Mouse (Mus musculus): ENCODE measurements around the gene Slc22a3.

Slc22a3 gene

GRCm38 (mm10) chr17:12507654-12508204 is at the start of gene Slc22a3:
Gene Slc22a3 (minus strand): TSS chr17:12507704.
- peak in 1 of 2 experiments; percentile 6 for DNase-seq (ENCODE audit: low spot score in 2 of 2)

- peak in 1 of 2 experiments; percentile 74 for DNase-seq (ENCODE audit: low spot score in 2 of 2)
These were observed 27.0 kb upstream of the Slc22a3 start for GRCm38 (mm10) chr17:12534353-12535145.

GRCm38 (mm10) chr17:12532115-12532514 is 24.6 kb upstream of the Slc22a3 start:
- DNase-seq (ENCODE audit: low spot score in 2 of 2) = peak in 1 of 2 experiments; percentile 60

- DNase-seq (ENCODE audit: low spot score in 2 of 2) = no peak
These were observed 22.6 kb upstream of the Slc22a3 start for GRCm38 (mm10) chr17:12530081-12530480.

DNA sequence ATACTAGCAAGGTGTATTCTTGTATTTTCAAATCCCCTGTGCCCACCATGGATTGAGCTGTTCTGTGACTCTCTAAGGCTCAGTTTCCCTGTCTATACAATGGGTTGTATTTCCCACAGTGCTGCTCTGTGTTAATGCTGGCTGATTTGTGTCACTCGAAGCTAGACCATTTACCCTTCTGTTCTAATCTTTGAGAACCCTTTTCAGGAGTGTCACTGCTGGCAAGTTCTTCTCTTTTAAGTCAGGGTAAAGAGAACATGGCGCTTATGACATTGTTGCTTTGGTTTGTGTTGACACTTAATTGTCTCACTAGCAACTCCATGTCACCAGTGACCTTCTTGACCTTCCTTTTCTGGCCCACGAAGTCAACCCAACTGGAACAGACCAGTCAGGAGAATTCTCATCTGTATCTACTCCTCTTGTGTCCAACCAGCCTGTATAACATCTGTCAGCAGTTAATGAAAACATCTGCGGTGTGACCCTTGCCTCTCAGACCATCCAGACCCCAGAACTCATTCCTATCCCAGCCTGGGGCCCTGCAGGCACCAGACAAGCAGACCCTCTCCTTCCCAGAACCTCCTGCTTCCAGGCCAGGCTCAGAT is 22.0 kb upstream of the Slc22a3 start:
- DNase-seq (ENCODE audit: low spot score in 2 of 2) = no peak

DNA sequence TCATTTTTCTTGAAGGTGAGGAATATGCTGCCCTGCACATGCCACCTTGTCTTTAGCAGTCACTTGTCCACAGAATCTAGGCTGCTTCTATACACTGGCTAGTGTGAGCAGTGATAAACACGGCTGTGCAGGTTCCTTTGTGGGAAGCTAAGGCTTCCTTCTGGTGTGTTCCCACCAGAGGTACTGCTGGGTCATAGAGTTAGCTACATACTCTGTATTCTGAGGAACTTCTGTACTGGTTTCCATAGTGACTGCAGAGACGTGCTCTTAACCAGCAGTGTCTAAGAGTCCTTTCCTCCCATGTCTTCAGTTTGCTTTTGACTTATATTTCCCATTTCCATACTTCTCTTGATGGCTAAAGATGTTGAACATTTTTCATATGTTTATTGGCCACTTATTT is 11.6 kb upstream of the Slc22a3 start:
- DNase-seq (ENCODE audit: low spot score in 2 of 2) = no peak

DNA sequence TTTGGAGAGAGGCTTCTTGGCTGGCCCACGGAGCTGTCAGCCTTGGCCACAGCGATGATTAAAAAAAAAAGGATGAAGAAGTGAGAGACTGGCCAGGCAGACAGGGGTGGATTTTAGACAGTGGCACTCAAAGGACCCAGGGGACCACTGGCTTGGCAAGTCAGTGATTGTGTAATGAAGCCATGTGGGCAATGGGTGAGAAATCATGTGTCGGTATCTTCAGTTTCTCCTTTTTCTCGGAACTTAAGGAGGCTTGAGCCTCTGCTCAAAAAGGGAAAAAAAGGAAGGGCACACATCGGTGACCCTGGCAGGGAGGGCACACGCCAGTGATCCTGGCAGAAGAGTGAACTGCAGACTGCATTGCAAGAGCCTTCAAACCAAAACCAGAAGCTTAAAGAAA is 10.7 kb upstream of the Slc22a3 start:
- DNase-seq (ENCODE audit: low spot score in 2 of 2) = no peak

DNA sequence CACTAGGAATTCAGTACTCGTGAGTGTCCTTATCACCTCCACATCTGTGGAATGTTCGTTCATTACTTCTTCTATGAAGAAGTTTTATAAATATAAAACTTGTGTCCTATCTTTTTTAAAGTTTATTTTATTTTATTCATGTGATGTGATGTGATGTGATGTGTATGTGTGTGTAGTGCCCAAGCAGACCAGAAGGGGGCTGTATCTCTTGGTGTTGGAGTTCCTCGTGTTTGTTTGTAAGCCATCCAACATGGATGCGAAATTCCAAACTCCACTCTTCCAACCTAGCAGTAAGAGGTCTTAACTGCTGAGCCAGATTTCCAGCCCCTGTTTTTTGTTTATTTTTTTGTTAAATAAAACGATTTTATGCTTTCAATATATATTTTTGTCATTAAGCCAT is 6.5 kb upstream of the Slc22a3 start:
- no peak for DNase-seq (ENCODE audit: low spot score in 2 of 2)

- no peak for DNase-seq (ENCODE audit: low spot score in 2 of 2)
These were observed 5.8 kb upstream of the Slc22a3 start for GRCm38 (mm10) chr17:12513107-12513923.

GRCm38 (mm10) chr17:12511193-12511592 is 3.7 kb upstream of the Slc22a3 start:
- no peak for DNase-seq (ENCODE audit: low spot score in 2 of 2)

- DNase-seq (ENCODE audit: low spot score in 2 of 2) = no peak
These were observed 872 bp upstream of the Slc22a3 start for GRCm38 (mm10) chr17:12508376-12508775.

- no peak for DNase-seq (ENCODE audit: low spot score in 2 of 2)
These were observed 471 bp downstream of the Slc22a3 start for GRCm38 (mm10) chr17:12506903-12507563.

GRCm38 (mm10) chr17:12505708-12506107 is 1.8 kb downstream of the Slc22a3 start:
- no peak for DNase-seq (ENCODE audit: low spot score in 2 of 2)

- DNase-seq (ENCODE audit: low spot score in 2 of 2) = no peak
These were observed 8.1 kb downstream of the Slc22a3 start for GRCm38 (mm10) chr17:12499426-12499825.

- DNase-seq (ENCODE audit: low spot score in 2 of 2) = no peak
These were observed 11.9 kb downstream of the Slc22a3 start for GRCm38 (mm10) chr17:12495558-12495957.

DNA sequence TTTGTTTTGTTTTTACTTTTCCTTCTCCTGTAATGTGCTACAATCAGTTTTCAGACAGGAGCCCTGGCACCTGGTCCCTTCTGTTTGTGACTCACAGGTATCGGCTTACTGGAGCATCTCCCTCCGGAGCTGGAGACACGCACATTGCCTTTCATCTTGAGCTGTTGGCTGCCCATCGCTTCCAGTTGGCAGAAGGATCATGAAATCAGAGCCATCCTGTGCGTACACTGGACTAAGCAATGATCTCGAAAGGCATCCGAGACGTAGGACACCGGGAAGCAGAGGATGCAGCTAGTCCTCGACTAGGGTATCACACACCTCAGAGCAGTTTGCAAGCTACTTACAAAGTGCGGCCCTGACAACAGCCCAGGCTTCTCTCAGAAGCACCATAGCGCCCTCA is 15.9 kb downstream of the Slc22a3 start:
- DNase-seq (ENCODE audit: low spot score in 2 of 2) = no peak

GRCm38 (mm10) chr17:12489888-12490287 is 17.6 kb downstream of the Slc22a3 start:
- no peak for DNase-seq (ENCODE audit: low spot score in 2 of 2)

GRCm38 (mm10) chr17:12485657-12486056 is 21.8 kb downstream of the Slc22a3 start:
- DNase-seq (ENCODE audit: low spot score in 2 of 2) = no peak

GRCm38 (mm10) chr17:12479416-12479815 is 28.1 kb downstream of the Slc22a3 start:
- no peak for DNase-seq (ENCODE audit: low spot score in 2 of 2)

- no peak for DNase-seq (ENCODE audit: low spot score in 2 of 2)
These were observed 32.9 kb downstream of the Slc22a3 start for GRCm38 (mm10) chr17:12474509-12475083.

DNA sequence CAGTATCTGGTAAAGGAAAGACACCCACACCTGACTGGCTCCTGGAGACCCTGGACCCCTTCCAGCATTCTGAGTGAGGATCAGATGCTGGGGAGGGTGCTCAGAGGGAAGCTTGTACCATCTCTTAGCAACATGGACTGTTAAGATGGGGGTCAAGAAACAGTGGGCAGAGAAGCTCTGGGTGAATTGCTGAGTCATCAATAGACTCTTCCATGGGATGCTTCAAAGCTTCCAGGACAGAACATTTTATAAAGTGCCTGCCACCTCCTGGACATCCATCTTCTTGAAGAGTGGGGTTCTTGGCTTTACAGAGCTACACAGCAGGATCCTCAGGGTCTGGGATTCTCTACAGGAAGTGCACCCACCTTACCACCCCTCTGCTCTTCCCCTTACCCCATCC is 35.0 kb downstream of the Slc22a3 start:
- DNase-seq (ENCODE audit: low spot score in 2 of 2) = no peak

All from left cerebral cortex, adult 9 months (tissue).